Mouse (Mus musculus): Measurements from ENCODE around the gene C530008M17Rik.
"Not testable (repeated sequence)": the region's sequence is repeated elsewhere in the genome, so short reads cannot be mapped to it uniquely, and the experiment has no call there.

Gene C530008M17Rik

DNA sequence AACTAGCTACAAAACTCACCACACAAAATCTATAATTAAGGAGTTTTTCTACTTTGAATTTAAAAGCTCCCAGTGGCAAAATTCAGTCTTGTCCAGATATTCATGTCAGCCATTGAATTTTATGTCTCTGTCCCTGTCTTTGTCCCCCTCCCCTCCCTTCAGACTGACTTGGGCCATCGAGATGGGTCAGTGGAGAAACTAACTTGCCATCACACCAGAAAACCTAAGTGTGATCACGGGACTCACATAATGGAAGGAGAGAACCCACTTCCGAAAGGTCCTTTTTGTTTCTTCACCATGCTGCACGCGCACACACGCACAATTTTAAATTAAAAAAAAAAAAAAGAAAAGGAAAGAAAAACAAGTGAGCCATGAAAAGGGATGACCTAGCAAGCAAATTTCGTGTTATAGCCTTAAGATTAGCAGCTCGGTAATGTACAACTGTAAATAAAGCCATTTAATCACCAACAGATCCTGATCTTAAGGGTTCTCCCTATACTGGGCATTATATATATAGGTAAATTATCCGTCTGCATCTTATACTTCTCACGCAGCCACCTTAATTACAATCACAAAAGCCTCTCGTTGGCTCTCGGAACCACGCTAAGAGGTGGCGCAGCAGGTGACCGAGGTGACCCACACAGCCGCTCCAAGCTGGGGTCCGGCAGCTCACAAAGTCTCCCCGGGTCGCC is 248.5 kb downstream of the C530008M17Rik start:
- in situ Hi-C loops (cut with MboI), result loop anchor here (10.0 kb wide), 1 partner anchor 60 kb away; no protein-coding TSS in a partner anchor

DNA sequence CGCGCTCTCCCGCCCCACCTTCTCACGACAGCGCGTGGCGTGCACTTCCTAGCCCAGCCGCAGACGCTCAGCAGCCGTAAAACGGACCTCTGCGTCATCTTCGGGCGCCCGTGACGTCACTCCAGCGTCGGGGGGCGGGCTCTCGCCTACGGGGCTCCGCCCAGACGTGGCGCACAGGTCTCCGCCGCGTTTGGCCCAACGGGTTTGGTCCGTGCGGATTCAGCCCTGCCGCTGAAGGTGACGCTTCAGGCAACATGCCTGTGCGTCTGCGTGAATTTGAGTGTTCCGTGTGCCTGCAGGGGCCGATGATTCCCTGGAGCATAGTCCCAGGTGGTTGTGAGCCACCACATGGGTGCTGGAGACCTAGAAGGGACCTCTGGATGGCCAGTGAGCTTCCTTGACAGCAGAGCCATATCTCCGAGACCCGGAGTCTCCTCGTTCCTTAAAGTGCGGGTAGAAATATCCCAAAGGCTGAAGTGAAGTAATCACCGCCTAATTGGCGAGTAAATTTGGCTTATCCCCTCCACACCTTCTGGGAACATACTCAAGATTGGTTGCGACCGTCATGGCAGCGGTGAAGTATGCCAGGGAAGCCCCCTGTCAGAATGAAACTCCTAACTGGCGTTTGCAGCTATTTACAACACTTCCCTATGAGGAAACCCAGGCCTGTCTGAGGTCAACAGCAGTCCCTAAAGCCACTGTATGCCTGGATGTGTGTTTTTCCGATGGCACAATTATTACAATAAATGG is 249.3 kb downstream of the C530008M17Rik start, which contains the start of gene Aasdh:
Aasdh (minus strand) TSS at position 110 of the 750 bp plus-strand sequence.
- in situ Hi-C loops (cut with MboI), result loop anchor here (10.0 kb wide), 1 partner anchor 59 kb away; no protein-coding TSS in a partner anchor

DNA sequence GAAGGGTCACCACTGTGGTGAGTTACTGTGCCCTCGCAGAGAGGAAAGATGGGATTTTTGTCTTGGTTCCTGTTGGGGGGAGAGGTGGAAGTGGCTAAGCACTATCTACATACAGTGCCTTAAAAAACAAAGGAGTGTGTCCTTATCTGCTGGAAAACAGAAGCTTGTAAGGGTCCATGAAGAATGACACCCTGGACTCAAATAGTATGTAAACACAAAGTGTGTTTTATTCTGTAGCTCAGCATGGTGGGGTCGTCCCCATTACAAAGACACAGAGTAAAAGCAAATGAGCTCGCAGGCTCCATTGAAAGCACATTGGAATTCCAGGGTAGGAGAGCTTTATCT is 249.8 kb downstream of the C530008M17Rik start:
- in situ Hi-C loops (cut with MboI), result loop anchor here (10.0 kb wide), 1 partner anchor 59 kb away; no protein-coding TSS in a partner anchor

DNA sequence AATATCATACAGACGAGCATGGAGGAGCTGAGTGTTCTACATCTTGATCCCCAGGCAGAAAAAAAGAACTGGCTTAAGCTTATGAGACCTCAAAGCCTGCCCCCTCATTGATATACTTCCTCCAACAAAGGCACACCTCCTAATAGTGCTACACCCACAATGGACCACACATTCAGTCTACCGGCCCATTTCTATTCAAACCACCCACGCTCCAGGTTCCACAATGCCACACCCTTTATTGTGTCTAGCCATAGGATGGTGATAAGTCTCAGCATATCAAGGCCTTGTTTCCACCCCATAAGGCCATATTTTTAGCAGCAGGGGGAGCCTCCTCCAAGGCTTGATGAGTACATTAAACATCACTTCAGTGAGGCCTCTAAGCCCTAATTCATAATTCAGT is 254.5 kb downstream of the C530008M17Rik start:
- in situ Hi-C loops (cut with MboI), result no loop called here

DNA sequence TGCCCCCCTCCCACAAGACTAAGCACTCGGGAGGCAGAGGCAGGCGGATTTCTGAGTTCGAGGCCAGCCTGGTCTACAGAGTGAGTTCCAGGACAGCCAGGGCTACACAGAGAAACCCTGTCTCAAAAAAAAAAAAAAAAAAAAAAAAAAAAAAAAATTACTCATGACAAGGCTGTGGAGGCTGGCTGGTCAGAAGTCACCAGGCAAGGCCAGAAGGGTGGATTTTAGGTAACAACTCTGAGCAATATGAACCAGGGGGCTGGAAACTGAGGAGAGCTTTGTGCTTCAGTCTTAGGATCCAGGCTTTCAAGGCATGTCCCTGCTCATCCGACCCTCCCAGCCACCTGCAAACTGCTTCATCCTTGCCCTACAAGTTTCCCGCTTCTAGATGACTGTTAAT is 256.2 kb downstream of the C530008M17Rik start:
- in situ Hi-C loops (cut with MboI), result not testable (repeated sequence)

DNA sequence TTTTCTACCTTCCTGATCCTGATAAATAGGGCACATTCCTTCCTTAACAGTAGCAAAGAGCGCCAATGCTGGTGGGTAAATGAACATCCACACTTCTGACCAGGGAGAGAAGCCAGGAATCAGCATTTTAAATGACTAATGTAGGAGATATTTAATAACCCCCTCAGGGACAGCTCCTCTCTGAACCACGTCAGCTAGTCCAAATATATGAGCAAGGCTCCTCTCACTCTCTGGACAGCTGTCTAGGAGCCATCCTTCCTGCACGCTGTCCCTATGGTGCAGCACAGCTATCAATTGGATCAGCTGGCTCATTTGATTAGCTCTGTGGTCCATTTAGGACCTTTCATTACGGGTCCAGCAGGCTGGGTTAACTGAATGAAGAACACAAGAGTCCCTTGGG is 266.5 kb downstream of the C530008M17Rik start:
- in situ Hi-C loops (cut with MboI), result no loop called here

Data from mature B cell (primary cell).